Mouse (Mus musculus) myocyte (in vitro differentiated cells): Measurements from ENCODE around the gene Rnf115. TPM values are rescaled to one million over a fixed set of nuclear protein-coding genes. Genes with fewer than 3 reads are reported as not detected.
A peak's percentile ranks its signal among the peaks of the same experiment; 100 is the strongest.

Experiments
- H3K27me3 ChIP-seq: one replicate; pipeline ENCODE4 v1.6.1; 2011; ENCODE audit not compliant: control insufficient read depth, insufficient read depth, insufficient read length
- H3K36me3 ChIP-seq: one replicate; pipeline ENCODE4 v1.6.1; 2011; ENCODE audit not compliant: control insufficient read depth, insufficient read depth
- H3K4me2 ChIP-seq: one replicate; pipeline ENCODE4 v1.6.1; 2011; ENCODE audit warnings: low read depth, control low read depth
- H3K4me3 ChIP-seq: one replicate; pipeline ENCODE4 v1.5.1; 2011; ENCODE audit warnings: mild to moderate bottlenecking, control low read depth, moderate library complexity
- H3K79me2 ChIP-seq: one replicate; pipeline ENCODE4 v1.6.1; 2011; ENCODE audit not compliant: control insufficient read depth, insufficient read depth
- H3ac ChIP-seq: one replicate; pipeline ENCODE4 v1.6.1; 2011; ENCODE audit not compliant: control insufficient read depth, insufficient read length
- CEBPB ChIP-seq: IDR thresholded peaks from 2 replicates; pipeline ENCODE4 v1.6.1; 2011; ENCODE audit warnings: mild to moderate bottlenecking, moderate library complexity; ENCODE audit not compliant: poor library complexity, insufficient read depth, severe bottlenecking
- E2F4 ChIP-seq: IDR thresholded peaks from one replicate; pipeline ENCODE4 v1.6.1; 2011; ENCODE audit warnings: mild to moderate bottlenecking, control low read depth, moderate library complexity; ENCODE audit not compliant: insufficient read depth
- MAX ChIP-seq: IDR thresholded peaks from one replicate; pipeline ENCODE4 v1.6.1; 2011; ENCODE audit warnings: low read depth, mild to moderate bottlenecking, control low read depth
- MYOD1 ChIP-seq, 3 experiments: IDR thresholded peaks; one replicate each; pipeline ENCODE4 v1.6.1; 2011; ENCODE audit warnings: control low read depth in 2 of 3, low read depth in 2 of 3, mild to moderate bottlenecking in 2 of 3, moderate library complexity in 1 of 3; ENCODE audit not compliant: insufficient read length in 2 of 3, control insufficient read depth in 1 of 3
- MYOG ChIP-seq, 3 experiments: IDR thresholded peaks; one replicate each; pipeline ENCODE4 v1.6.1; 2011; ENCODE audit warnings: control low read depth in 2 of 3, low read depth in 2 of 3, mild to moderate bottlenecking in 2 of 3; ENCODE audit not compliant: insufficient read length in 2 of 3, control insufficient read depth in 1 of 3, insufficient read depth in 1 of 3
- POLR2A ChIP-seq: IDR thresholded peaks from one replicate; pipeline ENCODE4 v1.6.1; 2011; ENCODE audit warnings: low read depth, mild to moderate bottlenecking, control low read depth, moderate library complexity; ENCODE audit not compliant: insufficient read length
- POLR2AphosphoS2 ChIP-seq: IDR thresholded peaks from one replicate; pipeline ENCODE4 v1.6.1; 2011; ENCODE audit warnings: low read depth, control low read depth; ENCODE audit not compliant: insufficient read length
- REST ChIP-seq: IDR thresholded peaks from one replicate; pipeline ENCODE4 v1.6.1; 2011; ENCODE audit warnings: mild to moderate bottlenecking, control low read depth, moderate library complexity; ENCODE audit not compliant: insufficient read depth, insufficient read length
- SRF ChIP-seq: IDR thresholded peaks from one replicate; pipeline ENCODE4 v1.6.1; 2011; ENCODE audit warnings: low read depth; ENCODE audit not compliant: control insufficient read depth, insufficient read length
- TCF12 ChIP-seq: IDR thresholded peaks from one replicate; pipeline ENCODE4 v1.6.1; 2011; ENCODE audit warnings: mild to moderate bottlenecking, control low read depth; ENCODE audit not compliant: poor library complexity, insufficient read depth, severe bottlenecking
- TCF3 ChIP-seq: IDR thresholded peaks from one replicate; pipeline ENCODE4 v1.6.1; 2011; ENCODE audit warnings: low read depth, control low read depth; ENCODE audit not compliant: insufficient read length
- USF1 ChIP-seq: IDR thresholded peaks from one replicate; pipeline ENCODE4 v1.6.1; 2011; ENCODE audit warnings: low read depth, mild to moderate bottlenecking, control low read depth, moderate library complexity
- polyA plus RNA-seq: library from polyadenylated mRNA; unstranded; fragments of >200 nt; fragmentation: generic; extraction: Trizol; gene quantifications from one replicate; pipeline ENCODE4 v1.2.1, GENCODE M21; 2012; ENCODE audit warnings: missing spikeins

Rnf115 gene
- polyA plus RNA-seq, 1 experiment: 10.1 TPM

DNA sequence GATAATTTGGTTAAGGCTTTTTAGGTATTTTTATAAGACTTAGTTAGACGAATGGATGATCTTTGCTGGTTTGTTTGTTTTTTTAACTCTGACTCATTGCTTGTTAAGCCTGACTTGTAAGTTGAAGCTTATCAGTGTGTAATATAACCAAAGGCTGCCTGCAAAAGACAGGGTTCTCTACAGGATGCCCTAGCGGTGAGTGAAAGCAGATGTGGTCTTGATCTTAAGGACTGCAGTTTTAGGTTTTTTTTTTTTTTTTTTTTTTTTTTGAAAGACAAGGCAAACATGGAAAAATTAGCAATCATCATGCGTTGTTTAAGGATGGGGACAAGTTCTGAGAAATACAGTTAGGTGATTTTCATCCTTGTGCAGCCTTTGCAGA lies 1.9 kb downstream of the Rnf115 start:
- peak overlapping the region; percentile 88 for H3K4me3 ChIP-seq
- TF ChIP-seq CEBPB: no peak
- no peak for TF ChIP-seq REST
- TF ChIP-seq MAX: no peak
- no peak for TF ChIP-seq TCF3
- no peak for TF ChIP-seq POLR2A
- no peak for TF ChIP-seq MYOD1 (IDR thresholded peaks at IDR 0.05; ENCODE audit: control insufficient read depth in 1 of 3, insufficient read length in 2 of 3, low read depth in 2 of 3)
- no peak for TF ChIP-seq TCF12
- TF ChIP-seq USF1: no peak
- H3ac ChIP-seq: no peak overlapping the region
- H3K4me2 ChIP-seq: peak overlapping the region; percentile 87
- H3K79me2 ChIP-seq: peaks cover 78% of the 10 kb centered on the region
- H3K36me3 ChIP-seq: no peaks in the 10 kb centered on the region
- H3K27me3 ChIP-seq: no peaks in the 10 kb centered on the region

DNA sequence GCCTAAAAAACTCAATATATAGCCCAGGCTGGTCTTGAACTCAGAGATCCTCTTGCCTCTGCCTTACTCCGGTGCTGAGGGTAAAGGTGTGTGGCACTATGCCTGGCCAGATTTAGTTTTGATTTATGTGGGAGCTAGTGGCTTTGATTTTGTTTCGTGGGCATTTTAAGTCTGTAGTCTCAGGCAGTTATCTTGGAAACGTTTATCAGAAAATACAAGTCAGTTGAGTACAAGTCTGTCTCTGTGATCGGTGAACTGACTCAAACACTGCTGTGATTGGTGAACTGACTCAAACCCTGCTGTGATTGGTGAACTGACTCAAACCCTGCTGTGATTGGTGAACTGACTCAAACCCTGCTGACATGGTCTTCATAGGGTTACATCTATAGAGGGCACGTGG lies 3.3 kb downstream of the Rnf115 start:
- Histone ChIP-seq H3K4me2 (no peak overlapping the region), H3K4me3 (no peak overlapping the region), H3ac (no peak overlapping the region), H3K79me2 (peaks cover 76% of the 10 kb centered on the region), H3K36me3 (no peaks in the 10 kb centered on the region), H3K27me3 (no peaks in the 10 kb centered on the region)
- TF ChIP-seq SRF: no peak

DNA sequence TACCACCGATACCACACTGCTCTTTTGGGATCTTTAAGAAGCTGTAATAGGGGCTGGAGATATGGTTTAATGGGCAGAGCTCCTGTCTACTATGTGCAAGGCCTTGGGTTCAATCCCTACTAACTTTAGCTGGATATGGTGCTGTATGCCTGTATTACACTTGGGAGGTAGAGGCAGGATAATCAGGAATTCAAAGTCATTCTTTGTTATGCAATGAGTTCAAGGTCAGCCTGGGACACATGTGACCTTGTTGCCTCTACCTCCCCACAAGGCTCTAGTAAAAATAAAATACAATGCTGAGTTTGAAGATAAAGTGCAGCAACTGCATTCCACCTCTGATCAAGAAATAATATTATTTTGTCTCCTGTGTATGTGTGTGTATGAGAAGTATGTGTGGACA lies 6.5 kb downstream of the Rnf115 start:
- no peak overlapping the region for H3K4me2 ChIP-seq
- no peak for TF ChIP-seq POLR2AphosphoS2
- no peak for TF ChIP-seq SRF
- no peak for TF ChIP-seq MAX
- TF ChIP-seq USF1: no peak
- TF ChIP-seq TCF12: no peak
- no peak for TF ChIP-seq CEBPB
- TF ChIP-seq E2F4: no peak
- no peak for TF ChIP-seq MYOD1 (IDR thresholded peaks at IDR 0.05; ENCODE audit: control insufficient read depth in 1 of 3, insufficient read length in 2 of 3, low read depth in 2 of 3)
- TF ChIP-seq MYOG (IDR thresholded peaks at IDR 0.05; ENCODE audit: control insufficient read depth in 1 of 3, insufficient read depth in 1 of 3, insufficient read length in 2 of 3, low read depth in 2 of 3): no peak
- TF ChIP-seq REST: no peak
- peaks cover 74% of the 10 kb centered on the region for H3K79me2 ChIP-seq
- H3K36me3 ChIP-seq: no peaks in the 10 kb centered on the region
- no peak overlapping the region for H3ac ChIP-seq
- H3K4me3 ChIP-seq: no peak overlapping the region
- no peaks in the 10 kb centered on the region for H3K27me3 ChIP-seq

DNA sequence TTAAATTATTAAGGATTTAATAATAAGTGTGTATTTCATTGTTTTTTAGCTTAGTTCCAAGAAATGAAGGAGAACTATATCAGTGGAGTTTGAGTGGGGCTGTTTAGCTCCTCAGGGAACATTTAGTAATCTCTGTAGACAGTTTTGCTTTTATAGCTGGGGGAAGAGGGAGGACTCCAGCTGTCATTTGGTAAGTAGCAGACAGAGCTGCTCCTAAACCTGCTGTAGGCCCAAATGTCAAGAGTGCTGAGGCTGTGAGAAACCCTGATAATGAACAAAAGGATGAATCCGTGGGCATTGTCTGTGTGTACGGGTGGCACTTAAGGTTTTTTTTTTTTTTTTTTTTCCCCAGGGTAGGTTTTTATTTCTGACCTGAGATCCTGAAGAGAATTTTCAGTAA lies 7.7 kb downstream of the Rnf115 start:
- no peak overlapping the region for H3K4me3 ChIP-seq
- H3K27me3 ChIP-seq: no peaks in the 10 kb centered on the region
- no peak overlapping the region for H3K4me2 ChIP-seq
- H3K79me2 ChIP-seq: peaks cover 69% of the 10 kb centered on the region
- H3ac ChIP-seq: no peak overlapping the region
- TF ChIP-seq MAX (no peak), REST (no peak)
- no peaks in the 10 kb centered on the region for H3K36me3 ChIP-seq

DNA sequence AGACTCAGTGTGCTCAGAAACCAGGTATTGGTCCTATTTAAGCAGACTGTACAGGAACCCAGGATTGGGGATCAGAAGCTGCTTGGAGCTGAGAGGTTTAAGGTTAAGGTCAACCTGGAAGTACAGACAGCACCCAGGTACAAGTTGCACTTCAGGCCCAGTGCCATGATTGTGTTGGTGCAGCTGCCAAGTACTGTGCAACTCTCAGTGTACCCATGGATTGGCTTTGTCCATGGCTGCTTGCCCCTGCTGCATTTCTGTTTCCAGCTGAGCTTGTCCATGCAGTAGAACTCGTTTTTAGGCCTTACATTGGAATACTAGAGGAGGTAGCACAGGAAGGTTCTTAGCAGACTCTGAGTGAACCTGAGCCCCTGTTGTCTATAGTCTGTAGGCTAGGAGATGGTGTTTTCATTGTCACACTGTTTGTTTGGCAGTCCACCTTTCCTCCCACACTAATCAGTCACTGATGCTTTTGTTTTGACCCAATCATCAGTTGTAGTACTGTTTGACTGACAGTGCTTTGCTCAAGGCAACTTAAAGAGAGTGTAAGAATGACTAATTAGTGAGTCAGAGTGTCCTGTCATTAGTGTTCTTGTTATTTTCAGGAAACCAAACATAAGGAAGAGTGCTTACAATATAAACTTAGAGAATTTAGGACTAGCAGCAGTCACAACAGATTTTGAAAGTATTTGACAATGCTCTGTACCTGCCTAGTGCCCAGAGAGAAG lies 9.7 kb downstream of the Rnf115 start:
- TF ChIP-seq SRF: no peak
- no peak for TF ChIP-seq MAX
- no peak for TF ChIP-seq CEBPB
- no peak for TF ChIP-seq E2F4
- no peak for TF ChIP-seq REST
- no peak for TF ChIP-seq MYOD1 (IDR thresholded peaks at IDR 0.05; ENCODE audit: control insufficient read depth in 1 of 3, insufficient read length in 2 of 3, low read depth in 2 of 3)
- no peak for TF ChIP-seq MYOG (IDR thresholded peaks at IDR 0.05; ENCODE audit: control insufficient read depth in 1 of 3, insufficient read depth in 1 of 3, insufficient read length in 2 of 3, low read depth in 2 of 3)
- TF ChIP-seq USF1: no peak
- TF ChIP-seq POLR2A: no peak
- TF ChIP-seq TCF12: no peak
- Histone ChIP-seq H3K4me2 (no peak overlapping the region), H3K4me3 (no peak overlapping the region), H3K36me3 (no peaks in the 10 kb centered on the region), H3K79me2 (peaks cover 67% of the 10 kb centered on the region), H3K27me3 (no peaks in the 10 kb centered on the region), H3ac (no peak overlapping the region)
